Mouse (Mus musculus): ENCODE measurements around the gene Zfp991. TPM values are rescaled to one million over a fixed set of nuclear protein-coding genes. Genes with fewer than 3 reads are reported as not detected.
A peak's percentile ranks its signal among the peaks of the same experiment; 100 is the strongest.
"Not testable (repeated sequence)": the region's sequence is repeated elsewhere in the genome, so short reads cannot be mapped to it uniquely, and the experiment has no call there.

Gene Zfp991
- total RNA-seq (2021) (1 to 10 TPM; 4.3 to 4.7 TPM), polyA plus RNA-seq (2012; rRNA removed) (0.14 and 0.59 TPM in 2 replicates)
- long read RNA-seq, partial matches to known transcripts = 1 of 5 reads
- long read RNA-seq, other reads (novel, unspliced or antisense) = 4 of 5 reads

DNA sequence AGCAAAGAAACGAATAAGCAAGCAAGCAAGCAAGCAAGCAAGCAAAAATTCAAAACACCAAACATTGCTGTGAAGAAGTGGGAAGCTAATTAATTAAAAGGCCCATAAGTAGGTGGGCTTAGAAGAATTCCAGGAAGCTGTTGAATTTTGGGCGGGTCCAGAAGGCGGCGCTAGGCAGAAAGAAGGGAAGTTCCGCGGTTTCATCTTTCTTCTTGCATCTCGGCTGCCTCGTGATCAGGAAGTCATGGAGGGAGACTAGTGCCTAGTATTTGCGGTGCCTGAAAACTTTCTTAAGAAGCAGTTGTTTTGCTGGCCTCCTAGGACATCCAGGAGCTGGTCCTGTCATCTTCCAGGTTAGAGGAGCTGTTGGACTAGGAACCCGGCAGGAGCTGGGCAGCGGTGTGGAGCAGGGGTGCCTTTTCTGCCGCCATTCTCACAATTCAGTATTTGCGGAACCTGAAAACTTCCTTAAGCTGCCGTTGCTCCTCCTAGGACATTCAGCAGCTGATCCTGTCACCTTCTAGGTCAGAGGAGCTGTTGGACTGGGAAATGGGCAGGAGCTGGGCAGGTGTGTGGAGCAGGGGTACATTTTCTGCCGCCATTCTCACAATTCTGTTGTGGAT, at the start of gene Zfp991:
Gene Zfp991, plus strand, starts transcription at position 202 of the 623 bp plus-strand sequence.
- DNase-seq; H3K36me3 ChIP-seq (ENCODE audit: control insufficient read depth, insufficient read depth, low read length); intact Hi-C loops (cut with DNase I); H3K4me1 ChIP-seq (ENCODE audit: control insufficient read depth, insufficient read depth, low read length); H3K4me3 ChIP-seq; H3K27ac ChIP-seq; H3K79me2 ChIP-seq (replicated peaks; ENCODE audit: control insufficient read depth, insufficient read depth, low read length); H3K27me3 ChIP-seq (ENCODE audit: control insufficient read depth, insufficient read depth, low read length); H3K9ac ChIP-seq (ENCODE audit: low read depth, low read length): not testable (repeated sequence)
- 21% methylated on average over 2 of the region's 15 CpGs for WGBS

DNA sequence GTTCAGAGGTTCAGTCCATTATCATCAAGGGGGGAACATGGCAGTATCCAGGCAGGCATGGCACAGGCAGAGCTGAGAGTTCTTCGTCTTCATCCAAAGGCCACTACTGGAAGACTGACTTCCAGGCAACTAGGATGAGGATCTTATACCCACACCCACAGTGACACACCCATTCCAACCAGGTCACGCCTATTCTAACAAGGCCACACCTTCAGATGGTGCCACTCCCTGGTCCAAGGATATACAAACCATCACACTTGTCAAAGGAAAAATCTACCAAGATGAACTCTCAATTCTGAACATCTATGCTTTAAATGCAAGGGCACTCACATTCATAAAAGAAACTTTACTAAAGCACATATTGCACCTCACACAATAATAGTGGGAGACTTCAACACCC, 36.2 kb upstream of the Zfp991 start:
- intact Hi-C loops (cut with DNase I); H3K27me3 ChIP-seq (ENCODE audit: control insufficient read depth, insufficient read depth, low read length); H3K79me2 ChIP-seq (replicated peaks; ENCODE audit: control insufficient read depth, insufficient read depth, low read length); H3K27ac ChIP-seq; DNase-seq; H3K4me3 ChIP-seq; H3K9ac ChIP-seq (ENCODE audit: low read depth, low read length); H3K4me1 ChIP-seq (ENCODE audit: control insufficient read depth, insufficient read depth, low read length); H3K36me3 ChIP-seq (ENCODE audit: control insufficient read depth, insufficient read depth, low read length): not testable (repeated sequence)
- WGBS = 51% methylated on average over 2 of the region's 2 CpGs

DNA sequence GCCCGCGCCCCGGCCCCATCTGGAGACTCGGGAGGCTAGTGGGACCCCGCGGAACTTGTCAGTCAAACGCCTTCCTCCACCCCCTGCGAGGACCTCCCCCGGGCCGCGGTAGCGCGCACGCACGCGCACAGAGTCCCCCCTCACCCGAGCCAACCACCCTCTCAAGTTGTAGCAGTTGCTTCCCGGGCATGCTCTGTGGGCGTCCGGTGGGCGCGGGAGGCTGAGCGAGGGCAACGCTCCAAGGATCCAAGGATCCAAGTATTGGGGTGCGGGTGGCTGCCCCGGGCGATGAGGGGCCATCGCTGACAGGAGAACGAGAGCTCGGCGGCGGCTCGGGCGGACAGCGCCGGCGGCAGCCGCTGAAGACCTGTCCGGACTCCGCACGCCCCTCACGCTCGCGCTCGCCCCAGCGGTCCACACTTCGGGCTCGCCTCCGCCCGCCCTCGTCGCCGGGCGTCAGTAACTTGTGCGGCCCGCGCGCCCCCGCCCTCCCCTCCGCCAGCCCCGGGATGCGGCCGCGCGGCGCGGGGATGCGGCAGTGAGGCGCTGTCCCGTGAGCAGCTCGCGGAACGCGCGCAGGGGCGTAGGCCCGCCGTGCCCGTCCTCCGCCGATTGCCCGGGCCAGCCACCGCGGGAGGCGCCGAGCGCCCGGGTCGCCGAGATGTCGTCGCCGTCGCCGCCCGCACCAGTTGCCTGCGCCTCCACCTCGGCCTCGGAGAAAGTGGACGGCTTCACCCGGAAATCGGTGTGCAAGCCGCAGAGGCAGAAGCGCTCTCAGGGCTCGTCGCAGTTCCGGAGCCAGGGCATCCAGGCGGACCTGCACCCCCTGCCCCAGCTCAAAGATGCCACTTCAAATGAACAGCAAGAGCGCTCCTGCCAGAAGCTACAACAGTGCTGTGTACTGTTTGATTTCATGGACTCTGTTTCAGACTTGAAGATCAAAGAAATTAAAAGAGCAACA, 29.9 kb upstream of the Zfp991 start:
- H3K4me3 ChIP-seq = peak overlapping the region; percentile 6; the same call in 1 of the 2 replicates
- H3K4me1 ChIP-seq (ENCODE audit: control insufficient read depth, insufficient read depth, low read length); H3K79me2 ChIP-seq (replicated peaks; ENCODE audit: control insufficient read depth, insufficient read depth, low read length); H3K9ac ChIP-seq (ENCODE audit: low read depth, low read length); H3K27ac ChIP-seq; H3K27me3 ChIP-seq (ENCODE audit: control insufficient read depth, insufficient read depth, low read length); DNase-seq; intact Hi-C loops (cut with DNase I); H3K36me3 ChIP-seq (ENCODE audit: control insufficient read depth, insufficient read depth, low read length): not testable (repeated sequence)
- 2% methylated on average over 102 of the region's 109 CpGs for WGBS

DNA sequence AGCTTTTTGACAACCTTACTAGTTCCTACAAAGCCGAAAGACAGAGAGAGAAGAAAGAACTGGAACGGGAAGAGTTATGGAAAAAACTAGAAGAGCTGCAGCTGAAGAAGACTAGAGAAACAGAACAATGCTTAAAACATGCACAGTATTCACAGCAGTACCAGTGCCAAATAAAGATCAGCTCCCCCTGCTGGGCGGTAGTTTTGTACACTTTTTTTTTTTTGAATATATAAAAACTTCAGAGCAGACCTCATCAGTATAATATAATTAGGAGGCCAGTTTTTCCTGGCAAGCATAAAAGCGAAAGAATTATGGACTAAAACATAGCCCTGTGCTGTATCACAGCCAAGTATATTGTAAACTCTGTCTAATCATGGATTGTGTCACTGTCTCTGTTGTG, 28.0 kb upstream of the Zfp991 start:
- H3K4me3 ChIP-seq; H3K9ac ChIP-seq (ENCODE audit: low read depth, low read length); H3K27ac ChIP-seq; H3K4me1 ChIP-seq (ENCODE audit: control insufficient read depth, insufficient read depth, low read length); intact Hi-C loops (cut with DNase I); H3K36me3 ChIP-seq (ENCODE audit: control insufficient read depth, insufficient read depth, low read length); H3K79me2 ChIP-seq (replicated peaks; ENCODE audit: control insufficient read depth, insufficient read depth, low read length); DNase-seq; H3K27me3 ChIP-seq (ENCODE audit: control insufficient read depth, insufficient read depth, low read length): not testable (repeated sequence)
- WGBS = 47% methylated on average over 4 of the region's 4 CpGs
- peak; percentile 30 for TF ChIP-seq CTCF (IDR thresholded peaks at IDR 0.05)

- H3K4me3 ChIP-seq; intact Hi-C loops (cut with DNase I): not testable (repeated sequence)
- 52% methylated on average over 2 of the region's 3 CpGs for WGBS
Measured at GRCm38 (mm10) chr4:147117839-147118238, 14.0 kb upstream of the Zfp991 start.

GRCm38 (mm10) chr4:147122286-147122685, 9.6 kb upstream of the Zfp991 start:
- H3K4me3 ChIP-seq; H3K36me3 ChIP-seq (ENCODE audit: control insufficient read depth, insufficient read depth, low read length); H3K27me3 ChIP-seq (ENCODE audit: control insufficient read depth, insufficient read depth, low read length); DNase-seq; H3K27ac ChIP-seq; H3K9ac ChIP-seq (ENCODE audit: low read depth, low read length); H3K79me2 ChIP-seq (replicated peaks; ENCODE audit: control insufficient read depth, insufficient read depth, low read length); H3K4me1 ChIP-seq (ENCODE audit: control insufficient read depth, insufficient read depth, low read length): not testable (repeated sequence)
- intact Hi-C loops (cut with DNase I) = loop anchor here (10.0 kb wide), 1 partner anchor 1567 kb away; no protein-coding TSS in a partner anchor
- 62% methylated on average over 1 of the region's 1 CpGs for WGBS

More at GRCm38 (mm10) chr4:147117839-147118238, 14.0 kb upstream of the Zfp991 start:
- H3K36me3 ChIP-seq (ENCODE audit: control insufficient read depth, insufficient read depth, low read length); H3K79me2 ChIP-seq (replicated peaks; ENCODE audit: control insufficient read depth, insufficient read depth, low read length); H3K4me1 ChIP-seq (ENCODE audit: control insufficient read depth, insufficient read depth, low read length); DNase-seq; H3K27me3 ChIP-seq (ENCODE audit: control insufficient read depth, insufficient read depth, low read length); H3K27ac ChIP-seq; H3K9ac ChIP-seq (ENCODE audit: low read depth, low read length): not testable (repeated sequence)

DNA sequence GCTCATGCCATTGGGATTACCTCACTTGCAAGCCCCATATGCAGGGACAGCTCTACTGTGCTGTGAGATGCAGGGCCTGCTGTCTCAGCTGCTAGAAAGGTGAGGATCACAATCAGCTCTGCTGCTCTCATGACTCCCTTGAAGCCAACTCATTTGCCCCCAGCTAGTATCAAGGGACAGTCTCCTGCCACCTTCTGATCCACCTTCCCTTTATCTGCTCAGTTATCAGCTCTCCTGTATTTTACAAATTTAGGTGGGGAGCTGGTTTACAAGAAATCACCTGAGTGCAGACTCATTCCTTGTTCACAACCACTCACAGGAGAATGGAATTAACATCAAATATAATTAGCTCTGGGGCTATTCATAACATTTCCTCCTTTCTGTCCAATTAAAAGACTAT, 8.0 kb upstream of the Zfp991 start:
- not testable (repeated sequence) for H3K9ac ChIP-seq (ENCODE audit: low read depth, low read length); H3K4me3 ChIP-seq; DNase-seq; H3K36me3 ChIP-seq (ENCODE audit: control insufficient read depth, insufficient read depth, low read length); H3K27ac ChIP-seq; H3K79me2 ChIP-seq (replicated peaks; ENCODE audit: control insufficient read depth, insufficient read depth, low read length); H3K4me1 ChIP-seq (ENCODE audit: control insufficient read depth, insufficient read depth, low read length); H3K27me3 ChIP-seq (ENCODE audit: control insufficient read depth, insufficient read depth, low read length)
- intact Hi-C loops (cut with DNase I) = loop anchor here (10.0 kb wide), 1 partner anchor 1569 kb away; no protein-coding TSS in a partner anchor

GRCm38 (mm10) chr4:147124400-147125306, 7.2 kb upstream of the Zfp991 start:
- not testable (repeated sequence) for H3K4me1 ChIP-seq (ENCODE audit: control insufficient read depth, insufficient read depth, low read length); H3K79me2 ChIP-seq (replicated peaks; ENCODE audit: control insufficient read depth, insufficient read depth, low read length); H3K27ac ChIP-seq; H3K27me3 ChIP-seq (ENCODE audit: control insufficient read depth, insufficient read depth, low read length); H3K36me3 ChIP-seq (ENCODE audit: control insufficient read depth, insufficient read depth, low read length)
- H3K9ac ChIP-seq (ENCODE audit: low read depth, low read length) = peak overlapping the region; percentile 65
- WGBS = 10% methylated on average over 48 of the region's 48 CpGs
- intact Hi-C loops (cut with DNase I) = loop anchor here (5.0 to 10.0 kb wide), 2 partner anchors 303 to 1570 kb away; no protein-coding TSS in a partner anchor
- H3K4me3 ChIP-seq = peak overlapping the region; percentile 38
- peak; percentile 31 to 57 for DNase-seq

GRCm38 (mm10) chr4:147125326-147125725, 6.5 kb upstream of the Zfp991 start:
- DNase-seq; H3K9ac ChIP-seq (ENCODE audit: low read depth, low read length); H3K4me1 ChIP-seq (ENCODE audit: control insufficient read depth, insufficient read depth, low read length); H3K27ac ChIP-seq; H3K4me3 ChIP-seq; H3K36me3 ChIP-seq (ENCODE audit: control insufficient read depth, insufficient read depth, low read length); H3K27me3 ChIP-seq (ENCODE audit: control insufficient read depth, insufficient read depth, low read length); H3K79me2 ChIP-seq (replicated peaks; ENCODE audit: control insufficient read depth, insufficient read depth, low read length): not testable (repeated sequence)
- WGBS = 13% methylated on average over 4 of the region's 4 CpGs
- intact Hi-C loops (cut with DNase I) = loop anchor here (5.0 to 10.0 kb wide), 2 partner anchors 302 to 1571 kb away; no protein-coding TSS in a partner anchor
